Mouse (Mus musculus): ENCODE measurements at regions not wholly inside any gene's neighbourhood (a gene's known extent, or its start where the extent isn't known, plus 50 kb on each side); places are given as distances from the start of the nearest gene placed in this dataset.

DNA sequence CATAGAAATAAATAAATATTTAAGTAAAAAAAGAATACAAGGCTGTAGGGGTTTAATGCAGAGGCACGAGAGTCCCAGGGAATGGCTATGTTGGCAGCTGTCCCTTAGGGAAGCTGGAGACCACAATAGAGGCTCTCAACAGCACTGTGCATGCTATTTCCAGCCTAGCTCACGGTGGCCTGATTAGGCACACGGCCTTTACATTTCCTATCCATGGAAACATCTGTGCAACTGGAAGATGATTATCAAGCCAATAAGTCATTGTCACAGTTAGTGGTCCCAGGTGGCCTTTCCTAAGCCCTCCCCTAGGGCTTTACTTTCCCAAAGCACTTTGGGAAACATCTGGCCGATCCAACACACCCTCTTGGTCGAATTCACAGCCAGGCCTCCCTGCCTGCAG lies 235.9 kb upstream of the Tgfbr2 start:
- TF ChIP-seq CTCF (IDR thresholded peaks at IDR 0.05; ENCODE audit: borderline replicate concordance, insufficient read depth, low read depth, low read length) (no peak), POLR2A (IDR thresholded peaks at IDR 0.05; ENCODE audit: borderline replicate concordance, insufficient read depth, low read length) (no peak)
